Mouse (Mus musculus): ENCODE measurements around the gene Slc39a10.
"Not testable (repeated sequence)": the region's sequence is repeated elsewhere in the genome, so short reads cannot be mapped to it uniquely, and the experiment has no call there.

The Slc39a10 gene

GRCm38 (mm10) chr1:46830066-46830843, 62.4 kb downstream of the Slc39a10 start:
- POLR2A ChIA-PET, result interaction anchor here in 1 of 4 experiments (1.0 kb wide), 1 partner anchor 23 kb away, joined by 3 read pairs; no protein-coding TSS in a partner anchor

GRCm38 (mm10) chr1:46822256-46822972, 70.2 kb downstream of the Slc39a10 start:
- ChIA-PET POLR2A (interaction anchor here in 2 of 4 experiments (0.6 to 1.1 kb wide), 2 partner anchors 30 to 31 kb away, joined by 3 to 4 read pairs; no protein-coding TSS in a partner anchor), CTCF (interaction anchor here in 1 of 4 experiments (0.6 kb wide), 1 partner anchor 108 kb away, joined by 4 read pairs; no protein-coding TSS in a partner anchor)

More at GRCm38 (mm10) chr1:46830066-46830843, 62.4 kb downstream of the Slc39a10 start:
- CTCF ChIA-PET, result interaction anchor here in 1 of 4 experiments (0.7 to 1.6 kb wide), 2 partner anchors 11 to 1065 kb away, joined by 3 read pairs; no protein-coding TSS in a partner anchor

GRCm38 (mm10) chr1:46817934-46818333, 74.7 kb downstream of the Slc39a10 start:
- CTCF ChIA-PET, result no interaction called here
- POLR2A ChIA-PET, result no interaction called here

GRCm38 (mm10) chr1:46808630-46809029, 84.0 kb downstream of the Slc39a10 start:
- CTCF ChIA-PET, POLR2A ChIA-PET: not testable (repeated sequence)

GRCm38 (mm10) chr1:46805074-46805473, 87.6 kb downstream of the Slc39a10 start:
- CTCF ChIA-PET, result no interaction called here
- POLR2A ChIA-PET, result no interaction called here

- CTCF ChIA-PET, POLR2A ChIA-PET: not testable (repeated sequence)
Observed at GRCm38 (mm10) chr1:46782227-46782626, 110.4 kb downstream of the Slc39a10 start.

- CTCF ChIA-PET, result not testable (repeated sequence)
- POLR2A ChIA-PET, result interaction anchor here in 2 of 4 experiments (0.6 to 0.7 kb wide), 2 partner anchors 161 to 427 kb away, joined by 3 to 4 read pairs; no protein-coding TSS in a partner anchor
Observed at GRCm38 (mm10) chr1:46770077-46770695, 122.5 kb downstream of the Slc39a10 start.

GRCm38 (mm10) chr1:46769318-46769717, 123.3 kb downstream of the Slc39a10 start:
- POLR2A ChIA-PET, result interaction anchor here in 1 of 4 experiments (0.7 kb wide), 1 partner anchor 572 kb away, joined by 6 read pairs; no protein-coding TSS in a partner anchor
- CTCF ChIA-PET, result interaction anchor here in 3 of 4 experiments (0.6 to 1.1 kb wide), 4 partner anchors 11 to 467 kb away, joined by 3 to 16 read pairs (median 4); no protein-coding TSS in a partner anchor

GRCm38 (mm10) chr1:46764600-46764999, 128.1 kb downstream of the Slc39a10 start:
- POLR2A ChIA-PET, CTCF ChIA-PET: not testable (repeated sequence)

All from embryonic stem cell, embryonic (primary cell).